20 mouse cellular contexts compared by ENCODE assay signal in genomic region chr7:135939341-135939740, GRCm38 (mm10).
DNase-seq lines count a peak whose midpoint lies in the region; ATAC-seq and TF ChIP-seq lines count a peak whose summit lies in the region.
"Had no signal": no experiment of that assay in that cellular context is flagged by ENCODE, and none has a peak within 500 bp of the region (broad histone marks: within the 10 kb centered on the region; RNA-seq: fewer than 3 reads in every experiment).

No protein-coding gene starts in this region.

- no peak for TF ChIP-seq POLR2A in myocyte (IDR thresholded peaks at IDR 0.05; ENCODE audit: insufficient read length, low read depth)

- no peaks in the 10 kb centered on the region for H3K9me3 ChIP-seq in embryonic facial prominence, embryonic 11.5 days (replicated peaks; ENCODE audit: control insufficient read depth, low read length)
- no peaks in the 10 kb centered on the region for H3K9me3 ChIP-seq in embryonic facial prominence, embryonic 10.5 days
- H3K9me3 ChIP-seq in liver, embryonic 11.5 days (ENCODE audit: control insufficient read depth, low read length), result no peaks in the 10 kb centered on the region
- H3K9me3 ChIP-seq: heart, embryonic 15.5 days; hindbrain, embryonic 13.5 days had no signal

- peak; percentile 5 for DNase-seq in embryonic facial prominence, embryonic 11.5 days (ENCODE audit: low spot score)
- no peak for DNase-seq in embryonic facial prominence, embryonic 10.5 days (ENCODE audit: low spot score)
- peak; percentile 12 for DNase-seq in gastrocnemius, adult 18-20 months (ENCODE audit: low spot score)
- no peak for DNase-seq in gastrocnemius, postnatal 10 days
- DNase-seq in Muller cell, postnatal 12 days (ENCODE audit: inconsistent ontology term), result peak; percentile 70
- no peak for DNase-seq in liver, embryonic 11.5 days (ENCODE audit: low spot score)
- DNase-seq: adrenal gland, postnatal 14 days; cerebellum, adult 2 months; cerebellum, postnatal 25 days; gastrocnemius, postnatal 36 days; heart, adult 18-20 months; heart, postnatal 14 days; kidney, adult 11 months had no signal

- no peak overlapping the region for H3K4me2 ChIP-seq in embryonic facial prominence, embryonic 11.5 days (ENCODE audit: low read depth, low read length)
- H3K4me2 ChIP-seq in myocyte (ENCODE audit: low read depth), result peak overlapping the region; percentile 30
- no peak overlapping the region for H3K4me2 ChIP-seq in liver, embryonic 11.5 days
- H3K4me2 ChIP-seq: heart, embryonic 11.5 days; heart, embryonic 15.5 days; hindbrain, embryonic 13.5 days had no signal

- no peaks in the 10 kb centered on the region for H3K79me2 ChIP-seq in myocyte (ENCODE audit: control insufficient read depth, insufficient read depth)

- no peak overlapping the region for H3K9ac ChIP-seq in embryonic facial prominence, embryonic 11.5 days (replicated peaks; ENCODE audit: low read length)
- no peak overlapping the region for H3K9ac ChIP-seq in liver, embryonic 11.5 days (ENCODE audit: low read depth, low read length)
- H3K9ac ChIP-seq: heart, embryonic 15.5 days; hindbrain, embryonic 13.5 days had no signal

- no peak overlapping the region for H3K4me3 ChIP-seq in embryonic facial prominence, embryonic 11.5 days (ENCODE audit: low read depth, low read length)
- no peak overlapping the region for H3K4me3 ChIP-seq in embryonic facial prominence, embryonic 10.5 days
- no peak overlapping the region for H3K4me3 ChIP-seq in myocyte
- no peak overlapping the region for H3K4me3 ChIP-seq in liver, embryonic 11.5 days (ENCODE audit: low read depth, low read length)
- H3K4me3 ChIP-seq: heart, embryonic 15.5 days; hindbrain, embryonic 13.5 days had no signal

- no peak for ATAC-seq in embryonic facial prominence, embryonic 11.5 days (replicated peaks; ENCODE audit: insufficient number of reproducible peaks, low FRiP score, low TSS enrichment, low read depth)
- no peak for ATAC-seq in liver, embryonic 11.5 days (replicated peaks; ENCODE audit: low FRiP score)
- ATAC-seq: activated CD4-positive, CD25-positive, alpha-beta regulatory T cell, adult 4 months; hindbrain, postnatal 0 days; Patski had no signal

- H3ac ChIP-seq in myocyte (ENCODE audit: control insufficient read depth, insufficient read length), result no peak overlapping the region

- H3K27me3 ChIP-seq in embryonic facial prominence, embryonic 11.5 days (ENCODE audit: control insufficient read depth, insufficient read depth, low read length), result no peaks in the 10 kb centered on the region
- no peaks in the 10 kb centered on the region for H3K27me3 ChIP-seq in embryonic facial prominence, embryonic 10.5 days (replicated peaks; ENCODE audit: low read depth, poor library complexity, severe bottlenecking)
- no peaks in the 10 kb centered on the region for H3K27me3 ChIP-seq in myocyte (ENCODE audit: control insufficient read depth, insufficient read depth, insufficient read length)
- no peaks in the 10 kb centered on the region; the same call in 1 of the 2 replicates for H3K27me3 ChIP-seq in liver, embryonic 11.5 days (replicated peaks; ENCODE audit: control insufficient read depth, insufficient read depth, low read length)
- H3K27me3 ChIP-seq: heart, embryonic 15.5 days; hindbrain, embryonic 13.5 days; Patski had no signal

- WGBS in embryonic facial prominence, embryonic 11.5 days, result 67% methylated on average over 5 of the region's 5 CpGs
- 74% methylated on average over 5 of the region's 5 CpGs for WGBS in embryonic facial prominence, embryonic 10.5 days
- 84% methylated on average over 5 of the region's 5 CpGs for WGBS in liver, embryonic 11.5 days

- H3K36me3 ChIP-seq in embryonic facial prominence, embryonic 11.5 days (replicated peaks; ENCODE audit: control insufficient read depth, insufficient read depth, low read depth, low read length), result no peaks in the 10 kb centered on the region
- H3K36me3 ChIP-seq in embryonic facial prominence, embryonic 10.5 days (replicated peaks), result no peaks in the 10 kb centered on the region
- H3K36me3 ChIP-seq in myocyte (ENCODE audit: control insufficient read depth, insufficient read depth), result no peaks in the 10 kb centered on the region
- no peaks in the 10 kb centered on the region for H3K36me3 ChIP-seq in liver, embryonic 11.5 days (ENCODE audit: control insufficient read depth, insufficient read depth, low read length)
- H3K36me3 ChIP-seq: heart, embryonic 15.5 days; hindbrain, embryonic 13.5 days had no signal

- no peak overlapping the region for H3K27ac ChIP-seq in embryonic facial prominence, embryonic 11.5 days (replicated peaks; ENCODE audit: low read depth, low read length)
- no peak overlapping the region for H3K27ac ChIP-seq in embryonic facial prominence, embryonic 10.5 days (replicated peaks)
- H3K27ac ChIP-seq in liver, embryonic 11.5 days (ENCODE audit: low read depth, low read length), result no peak overlapping the region
- H3K27ac ChIP-seq: heart, embryonic 15.5 days; hindbrain, embryonic 13.5 days; hindbrain, postnatal 0 days had no signal

- H3K4me1 ChIP-seq in embryonic facial prominence, embryonic 11.5 days (ENCODE audit: control insufficient read depth, insufficient read depth, low read length), result no peaks in the 10 kb centered on the region
- peaks cover 6% of the 10 kb centered on the region; the same call in 1 of the 2 replicates for H3K4me1 ChIP-seq in embryonic facial prominence, embryonic 10.5 days
- H3K4me1 ChIP-seq in liver, embryonic 11.5 days (replicated peaks; ENCODE audit: control insufficient read depth, insufficient read depth, low read length), result no peaks in the 10 kb centered on the region
- H3K4me1 ChIP-seq: heart, embryonic 15.5 days; hindbrain, embryonic 13.5 days had no signal

TF ChIP-seq in myocyte, 11 proteins besides CTCF, POLR2A, EP300 and RAD21:
- TF ChIP-seq MYOG (IDR thresholded peaks at IDR 0.05; ENCODE audit: control insufficient read depth in 1 of 3, insufficient read depth in 1 of 3, insufficient read length in 2 of 3, low read depth in 2 of 3) (no peak), TCF12 (IDR thresholded peaks at IDR 0.05; ENCODE audit: insufficient read depth, poor library complexity, severe bottlenecking) (no peak), TCF3 (IDR thresholded peaks at IDR 0.05; ENCODE audit: insufficient read length, low read depth) (no peak), SRF (IDR thresholded peaks at IDR 0.05; ENCODE audit: control insufficient read depth, insufficient read length, low read depth) (no peak), CEBPB (IDR thresholded peaks at IDR 0.05; ENCODE audit: insufficient read depth, poor library complexity, severe bottlenecking) (no peak), REST (IDR thresholded peaks at IDR 0.05; ENCODE audit: insufficient read depth, insufficient read length) (no peak), POLR2AphosphoS2 (IDR thresholded peaks at IDR 0.05; ENCODE audit: insufficient read length, low read depth) (no peak), MAX (IDR thresholded peaks at IDR 0.05; ENCODE audit: low read depth) (no peak), E2F4 (IDR thresholded peaks at IDR 0.05; ENCODE audit: insufficient read depth) (no peak), USF1 (IDR thresholded peaks at IDR 0.05; ENCODE audit: low read depth) (no peak), MYOD1 (IDR thresholded peaks at IDR 0.05; ENCODE audit: control insufficient read depth in 1 of 3, insufficient read length in 2 of 3, low read depth in 2 of 3) (no peak)

Comparison
In these comparisons a context has a peak if more than half of its experiments do, and no peak if none do; other contexts are left out.
1. DNase-seq: peak in embryonic facial prominence, embryonic 11.5 days (single experiment), gastrocnemius, adult 18-20 months (single experiment) and Muller cell, postnatal 12 days (single experiment); none in embryonic facial prominence, embryonic 10.5 days (single experiment), gastrocnemius, postnatal 10 days (single experiment) and liver, embryonic 11.5 days (single experiment).